Mouse (Mus musculus) liver, embryonic 13.5 days (tissue): ENCODE measurements around the gene Aars. TPM values are rescaled to one million over a fixed set of nuclear protein-coding genes. Genes with fewer than 3 reads are reported as not detected.
A peak's percentile ranks its signal among the peaks of the same experiment; 100 is the strongest.
"Not testable (repeated sequence)": the region's sequence is repeated elsewhere in the genome, so short reads cannot be mapped to it uniquely, and the experiment has no call there.

Source experiments
- ATAC-seq: fragments of 200-750 bp; cut with Nextera tagmentation; 2 replicates; pipeline ENCODE4 v1.8.0; 2017; ENCODE audit warnings: low read depth, mild to moderate bottlenecking, moderate number of reproducible peaks, moderate library complexity
- DNase-seq: peaks from one replicate; pipeline ENCODE4 v3.0.0; 2022
- H3K27ac ChIP-seq: fragments of 300-500 bp; sonication (generic); 2 replicates; pipeline ENCODE4 v1.5.1; 2015; ENCODE audit warnings: moderate library complexity, mild to moderate bottlenecking, inconsistent platforms
- H3K27me3 ChIP-seq: fragments of 300-500 bp; sonication (generic); 2 replicates; pipeline ENCODE4 v1.6.1; 2015; ENCODE audit warnings: mild to moderate bottlenecking, inconsistent platforms
- H3K36me3 ChIP-seq: fragments of 300-500 bp; sonication (generic); 2 replicates; pipeline ENCODE4 v1.6.1; 2015; ENCODE audit warnings: mild to moderate bottlenecking, inconsistent platforms
- H3K4me1 ChIP-seq: fragments of 300-500 bp; sonication (generic); replicated peaks from 2 replicates; pipeline ENCODE4 v1.6.1; 2015; ENCODE audit warnings: inconsistent platforms
- H3K4me2 ChIP-seq: fragments of 300-500 bp; sonication (generic); 2 replicates; pipeline ENCODE4 v1.6.1; 2015; ENCODE audit warnings: inconsistent platforms, mild to moderate bottlenecking, moderate library complexity
- H3K4me3 ChIP-seq: fragments of 300-500 bp; sonication (generic); replicated peaks from 2 replicates; pipeline ENCODE4 v1.5.1; 2015; ENCODE audit warnings: mild to moderate bottlenecking, inconsistent platforms
- H3K9ac ChIP-seq: fragments of 300-500 bp; sonication (generic); 2 replicates; pipeline ENCODE4 v1.6.1; 2015; ENCODE audit warnings: mild to moderate bottlenecking, inconsistent platforms
- H3K9me3 ChIP-seq: fragments of 300-500 bp; sonication (generic); replicated peaks from 2 replicates; pipeline ENCODE4 v1.6.1; 2016; ENCODE audit warnings: inconsistent platforms
- WGBS: fragments of 180-500 bp; shearing (Covaris S2); methylation state at CpG from one replicate; pipeline ENCODE4 v1.1.7; 2015; ENCODE audit not compliant: insufficient replicate concordance; 5-methylcytosine and 5-hydroxymethylcytosine counted together
- microRNA-seq: library from miRNA; unstranded; fragments of <30 nt; microRNA quantifications from one replicate; pipeline ENCODE4, GENCODE M21; 2016
- polyA plus RNA-seq: library from polyadenylated mRNA; unstranded; fragments of >200 nt; fragmentation: Nextera tagmentation; extraction: Ambion mirVana; gene quantifications from 2 replicates; pipeline ENCODE4 v1.2.1, GENCODE M21; 2015

The Aars gene
- polyA plus RNA-seq, 1 experiment from 2014 or later: 55.5 TPM

DNA sequence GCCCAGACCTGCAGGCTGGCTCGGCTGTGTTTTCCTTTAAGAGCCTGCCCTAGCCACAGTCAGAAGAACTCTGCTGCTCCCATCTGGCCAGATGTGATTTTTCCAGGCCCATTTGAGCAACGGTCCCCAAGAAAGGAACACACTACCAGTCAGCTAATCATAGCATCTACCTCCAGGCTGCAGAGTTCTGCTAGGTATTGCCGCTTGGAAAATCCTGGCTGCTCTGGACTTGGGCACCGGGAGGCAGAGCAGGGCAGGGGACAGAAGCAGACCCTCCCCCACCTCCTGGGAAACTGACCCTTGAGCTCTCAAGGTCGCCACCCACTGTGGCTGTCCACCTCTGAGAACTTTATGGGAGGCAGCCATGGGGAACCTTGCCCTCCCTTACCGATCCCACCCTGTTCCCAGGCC is 46.9 kb downstream of the Aars start:
- H3K9ac ChIP-seq: no peak overlapping the region

DNA sequence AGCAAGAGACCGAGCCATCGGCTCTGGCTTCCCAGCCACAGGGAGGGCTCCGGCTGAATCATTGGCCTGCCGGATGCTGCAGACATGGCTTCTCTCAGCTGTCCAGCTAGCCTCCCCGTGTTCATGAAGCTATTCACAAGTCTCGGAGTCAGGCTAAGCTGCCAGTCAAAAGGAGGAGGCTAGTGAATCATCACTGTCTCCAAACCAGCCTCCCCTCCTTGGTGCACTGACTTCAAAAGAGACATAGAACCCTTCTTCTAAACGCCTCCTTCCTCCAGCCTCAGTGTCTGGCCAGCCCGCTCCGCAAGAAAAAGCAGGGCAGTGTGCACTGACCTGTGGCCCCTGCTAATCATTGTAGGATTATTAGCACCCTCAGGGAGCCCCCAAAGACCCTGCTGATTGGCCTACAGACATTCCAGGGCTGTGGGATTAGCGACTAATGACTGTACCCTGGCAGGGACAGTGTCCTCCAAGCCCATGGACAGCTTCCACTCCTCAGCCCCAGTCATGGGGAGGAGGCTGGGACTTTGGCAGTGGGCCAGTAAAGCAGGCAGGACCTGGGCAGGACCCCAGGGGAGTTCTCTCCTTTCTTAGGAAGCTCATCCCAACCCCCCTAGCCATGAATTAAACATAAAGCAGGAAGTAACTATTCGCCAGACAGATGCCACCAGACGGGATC is 48.8 kb downstream of the Aars start:
- 62% methylated on average over 12 of the region's 12 CpGs for WGBS
- H3K4me2 ChIP-seq: no peak overlapping the region
- no peak for DNase-seq

More for the DNA sequence above, 46.9 kb downstream of the Aars start:
- Histone ChIP-seq H3K36me3 (no peaks in the 10 kb centered on the region), H3K4me3 (no peak overlapping the region), H3K27me3 (0 out of 2 replicates have a peak, but pooled peaks cover 2% of the 10 kb centered on the region), H3K4me2 (no peak overlapping the region), H3K4me1 (0 out of 2 replicates have a peak, but pooled peaks cover 3% of the 10 kb centered on the region), H3K9me3 (no peaks in the 10 kb centered on the region), H3K27ac (no peak overlapping the region)
- 34% methylated on average over 6 of the region's 6 CpGs for WGBS
- no peak for ATAC-seq
- DNase-seq: no peak

GRCm38 (mm10) chr8:111083936-111084335 is 51.0 kb downstream of the Aars start:
- WGBS: 74% methylated on average over 5 of the region's 5 CpGs
- not testable (repeated sequence) for H3K9ac ChIP-seq, H3K4me1 ChIP-seq, ATAC-seq, H3K27me3 ChIP-seq, H3K4me2 ChIP-seq, H3K27ac ChIP-seq, H3K4me3 ChIP-seq, DNase-seq, H3K9me3 ChIP-seq, H3K36me3 ChIP-seq

More for the DNA sequence above, 48.8 kb downstream of the Aars start:
- Histone ChIP-seq H3K4me3 (no peak overlapping the region), H3K36me3 (no peaks in the 10 kb centered on the region), H3K9me3 (no peaks in the 10 kb centered on the region), H3K27ac (no peak overlapping the region), H3K4me1 (0 out of 2 replicates have a peak, but pooled peaks cover 3% of the 10 kb centered on the region), H3K9ac (no peak overlapping the region), H3K27me3 (0 out of 2 replicates have a peak, but pooled peaks cover 2% of the 10 kb centered on the region)
- no peak for ATAC-seq

GRCm38 (mm10) chr8:111090126-111090525 is 57.2 kb downstream of the Aars start:
- ATAC-seq: no peak
- Histone ChIP-seq H3K27me3 (peaks cover 6% of the 10 kb centered on the region; the same call in 1 of the 2 replicates), H3K4me1 (peaks cover 19% of the 10 kb centered on the region), H3K36me3 (no peaks in the 10 kb centered on the region), H3K4me3 (no peak overlapping the region), H3K9ac (no peak overlapping the region), H3K9me3 (no peaks in the 10 kb centered on the region), H3K27ac (no peak overlapping the region), H3K4me2 (no peak overlapping the region)
- WGBS: 1% methylated on average over 2 of the region's 2 CpGs
- DNase-seq: peak; percentile 69

GRCm38 (mm10) chr8:111091706-111092105 is 58.8 kb downstream of the Aars start:
- H3K27ac ChIP-seq: no peak overlapping the region
- no peak overlapping the region for H3K4me3 ChIP-seq
- 71% methylated on average over 7 of the region's 7 CpGs for WGBS
- H3K27me3 ChIP-seq: peaks cover 6% of the 10 kb centered on the region; the same call in 1 of the 2 replicates
- H3K4me1 ChIP-seq: peaks cover 31% of the 10 kb centered on the region
- H3K4me2 ChIP-seq: no peak overlapping the region
- no peak for DNase-seq
- ATAC-seq: no peak
- H3K36me3 ChIP-seq: no peaks in the 10 kb centered on the region
- H3K9me3 ChIP-seq: no peaks in the 10 kb centered on the region
- H3K9ac ChIP-seq: no peak overlapping the region

GRCm38 (mm10) chr8:111092326-111092725 is 59.4 kb downstream of the Aars start, which contains the start of gene Clec18a:
Clec18a (minus strand) TSS chr8:111092426.
- H3K4me2 ChIP-seq, DNase-seq, H3K27me3 ChIP-seq, H3K4me3 ChIP-seq, H3K9ac ChIP-seq, H3K9me3 ChIP-seq, H3K27ac ChIP-seq, H3K36me3 ChIP-seq, ATAC-seq: not testable (repeated sequence)
- WGBS: 75% methylated on average over 6 of the region's 6 CpGs
- H3K4me1 ChIP-seq: peaks cover 31% of the 10 kb centered on the region

DNA sequence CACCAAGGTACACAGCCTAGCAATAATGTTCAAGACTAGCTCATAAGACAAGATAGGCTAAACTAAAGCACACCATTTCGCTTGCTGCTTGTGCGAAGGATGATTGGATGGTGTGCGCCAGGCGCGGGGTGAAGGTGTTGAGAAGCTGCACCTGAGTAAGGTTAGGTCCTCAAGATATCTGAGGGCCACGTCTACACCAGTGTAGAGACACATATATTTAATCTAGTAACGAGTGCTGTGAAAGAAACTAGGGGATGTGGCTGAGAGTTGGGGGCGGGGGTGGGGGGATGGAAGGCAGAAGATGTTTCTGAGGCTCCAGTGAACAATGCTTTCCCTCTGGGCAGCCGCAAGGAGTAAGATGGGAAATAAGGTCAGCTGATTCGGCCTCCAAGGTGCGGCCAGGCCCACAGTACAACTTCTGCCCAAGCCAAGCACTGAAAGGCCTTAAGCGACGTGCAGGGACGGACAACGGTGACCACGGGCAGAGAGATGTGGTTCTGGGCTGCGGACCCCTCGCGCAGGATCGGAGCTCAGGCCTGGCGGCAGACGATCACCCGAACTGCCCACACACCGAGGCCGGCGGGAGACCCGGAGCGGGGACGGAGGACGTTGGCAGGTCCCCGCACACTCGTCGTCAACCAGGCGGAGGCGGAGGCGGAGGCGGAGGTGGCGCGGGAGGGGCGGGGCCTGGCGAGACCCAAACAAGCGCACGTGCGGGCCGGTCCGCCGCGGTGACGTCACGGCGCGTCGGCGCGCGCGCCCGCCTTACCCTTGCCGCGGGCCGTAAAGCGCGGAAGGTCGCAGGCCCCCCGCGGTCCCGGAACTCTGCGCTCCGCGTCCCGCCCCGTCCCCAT is 61.1 kb downstream of the Aars start, which contains the start of gene Pdpr:
Gene Pdpr (plus strand): TSS at position 766 of the 854 bp plus-strand sequence.
- Histone ChIP-seq H3K27me3 (peaks cover 6% of the 10 kb centered on the region; the same call in 1 of the 2 replicates), H3K9ac (peak within 1 kb of the TSS; percentile 73), H3K4me3 (peak within 1 kb of the TSS; percentile 69), H3K4me2 (peak within 1 kb of the TSS; percentile 88), H3K36me3 (no peaks in the 10 kb centered on the region), H3K4me1 (peaks cover 31% of the 10 kb centered on the region), H3K27ac (no peak within 1 kb of the TSS), H3K9me3 (no peaks in the 10 kb centered on the region)
- WGBS: 6% methylated on average over 55 of the region's 72 CpGs
- DNase-seq: peak; percentile 88
- ATAC-seq: peak; percentile 84

DNA sequence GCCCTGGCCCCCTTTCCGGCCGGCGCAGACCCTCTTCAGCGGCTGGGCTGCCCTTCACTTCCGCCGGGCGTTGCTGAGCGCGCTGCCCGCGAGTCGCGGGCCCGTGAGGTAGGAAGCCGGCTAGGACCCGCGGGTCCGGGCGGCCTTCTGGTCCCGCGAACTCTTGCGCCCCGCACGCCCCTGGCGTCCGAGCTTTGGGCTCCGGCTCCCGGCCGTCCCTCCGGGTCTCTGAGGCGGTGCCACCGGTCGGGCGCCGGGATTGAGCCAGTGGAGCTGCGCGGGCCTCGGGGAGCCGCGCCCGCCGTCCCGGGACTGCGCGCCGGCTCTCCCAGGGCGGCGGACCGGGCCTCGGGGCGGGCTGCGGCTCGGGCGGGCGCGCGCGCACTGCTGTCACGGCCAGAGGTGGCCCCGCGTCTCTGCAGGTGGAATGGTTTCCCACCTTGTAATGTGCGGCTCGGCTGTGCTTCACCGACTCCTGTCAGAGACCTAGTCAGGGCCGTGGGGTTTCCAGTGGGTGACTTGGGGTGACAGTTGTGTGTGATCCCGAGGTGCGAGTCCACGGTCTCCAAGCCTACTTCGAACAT is 61.9 kb downstream of the Aars start:
- Histone ChIP-seq H3K4me2 (peak overlapping the region; percentile 88), H3K4me1 (peaks cover 31% of the 10 kb centered on the region), H3K4me3 (peak overlapping the region; percentile 69), H3K9ac (peak overlapping the region; percentile 73)
- ATAC-seq (peak; percentile 79), DNase-seq (peak; percentile 41)
- H3K27ac ChIP-seq, H3K36me3 ChIP-seq, H3K27me3 ChIP-seq, H3K9me3 ChIP-seq: not testable (repeated sequence)
- WGBS: under 1% methylated on average over 55 of the region's 69 CpGs

Small RNA genes lying within 50 kb of the gene (microRNA-seq; reads per million reads assigned to microRNA genes)
- not detected for gene Gm24103
- 10.0 reads per million, percentile 23 among the genes with 10 or more reads in this experiment for gene Mir3473d

Other genes with a start within 250 kb of the Aars start
- 0.06 and 0.14 TPM in 2 replicates for gene Il34, start 227.2 kb upstream of the Aars start, polyA plus RNA-seq
- 32.0 and 36.5 TPM in 2 replicates for gene Cog4, start 186.5 kb upstream of the Aars start, polyA plus RNA-seq
- 75.4 and 92.7 TPM in 2 replicates for gene Sf3b3, start 186.4 kb upstream of the Aars start, polyA plus RNA-seq
- gene Fuk, start 130.7 kb upstream of the Aars start, polyA plus RNA-seq: 2.8 and 3.0 TPM in 2 replicates
- gene St3gal2, start 113.2 kb upstream of the Aars start, polyA plus RNA-seq: 21.0 and 25.2 TPM in 2 replicates
- gene Ddx19a, start 35.3 kb upstream of the Aars start, polyA plus RNA-seq: 11.3 and 12.5 TPM in 2 replicates
- 3.4 and 4.0 TPM in 2 replicates for gene Ddx19b, start 1.4 kb upstream of the Aars start, polyA plus RNA-seq
- 1.8 and 7.8 TPM in 2 replicates for gene Exosc6, start 23.2 kb downstream of the Aars start, polyA plus RNA-seq
- gene Clec18a, start 59.3 kb downstream of the Aars start, polyA plus RNA-seq: not detected in 2 replicates
- gene Pdpr, start 61.5 kb downstream of the Aars start, polyA plus RNA-seq: 2.9 and 3.9 TPM in 2 replicates
- gene Glg1, start 226.1 kb downstream of the Aars start, polyA plus RNA-seq: 14.3 and 17.1 TPM in 2 replicates